Mouse (Mus musculus): ENCODE results near the gene Fez2.

- TF ChIP-seq POLR2A (IDR thresholded peaks at IDR 0.05; ENCODE audit: low read depth, low read length) = no peak
- no peak for TF ChIP-seq CTCF (IDR thresholded peaks at IDR 0.05; ENCODE audit: borderline replicate concordance, insufficient read depth, low read length)
Observed at GRCm38 (mm10) chr17:78444826-78445225, 26.9 kb upstream of the Fez2 start.
